Mouse (Mus musculus): Measurements from ENCODE around the gene Hist4h4. TPM values are rescaled to one million over a fixed set of nuclear protein-coding genes. Genes with fewer than 3 reads are reported as not detected.

Hist4h4 gene
- polyA plus RNA-seq, 1 experiment: 2.0 TPM

DNA sequence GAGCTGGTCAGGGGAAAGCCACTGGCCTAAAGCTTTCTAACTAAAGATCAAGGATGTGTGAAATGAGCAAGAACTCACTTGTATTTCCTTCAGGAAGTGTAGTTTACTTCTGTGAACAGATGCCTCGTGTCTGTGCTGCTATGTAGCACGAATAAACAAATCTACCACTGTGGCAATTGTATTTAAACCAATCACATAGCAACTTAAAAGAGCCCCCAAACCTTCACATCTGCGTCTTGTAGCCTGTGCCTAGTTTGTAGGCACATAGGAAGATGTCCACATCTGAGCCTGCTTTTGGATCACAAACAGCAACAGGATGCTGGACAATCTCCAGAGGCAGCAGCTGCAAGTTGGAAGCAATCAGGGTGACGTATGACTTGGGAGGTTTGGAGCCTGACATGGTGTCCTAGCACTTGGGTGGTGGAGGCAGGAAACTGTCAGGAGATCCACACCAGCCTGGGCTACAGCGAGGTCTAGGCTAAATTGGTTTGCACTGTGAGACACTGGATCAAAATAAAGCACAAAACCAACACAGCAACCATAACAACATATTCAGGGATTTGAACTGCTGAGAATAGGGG, 14.7 kb downstream of the Hist4h4 start:
- no peak overlapping the region for H3K27ac ChIP-seq (ENCODE audit: insufficient read depth, low read depth, low read length)
- WGBS: 65% methylated on average over 5 of the region's 5 CpGs
- TF ChIP-seq POLR2A (IDR thresholded peaks at IDR 0.05; ENCODE audit: low read depth, low read length) (no peak), CTCF (IDR thresholded peaks at IDR 0.05; ENCODE audit: extremely low read depth, insufficient read length, insufficient replicate concordance, low read depth, low read length) (no peak)

DNA sequence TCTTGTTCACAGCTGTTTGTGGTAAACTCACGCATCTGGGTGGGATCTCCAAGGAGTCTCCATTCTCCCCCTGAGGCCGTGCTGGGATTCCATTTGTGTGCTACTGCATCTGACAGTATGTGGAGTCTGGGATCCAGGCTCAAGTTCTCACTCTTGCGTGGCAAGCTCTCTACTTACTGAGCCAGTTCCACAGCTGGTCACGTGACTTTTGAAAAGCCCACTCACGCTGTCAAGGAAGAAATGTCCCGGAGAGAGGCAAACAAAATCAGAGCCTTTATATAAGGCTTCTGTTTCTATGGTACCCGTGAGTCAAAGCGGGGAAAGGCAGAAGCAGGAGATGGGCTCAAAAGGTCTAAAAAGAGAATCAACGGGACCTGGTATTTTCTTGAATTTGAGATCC, 21.5 kb downstream of the Hist4h4 start:
- TF ChIP-seq POLR2A (IDR thresholded peaks at IDR 0.05; ENCODE audit: low read depth, low read length) (no peak), CTCF (IDR thresholded peaks at IDR 0.05; ENCODE audit: extremely low read depth, insufficient read length, insufficient replicate concordance, low read depth, low read length) (no peak)
- H3K27ac ChIP-seq (ENCODE audit: insufficient read depth, low read depth, low read length): peak overlapping the region; percentile 97

More for the DNA sequence above, 14.7 kb downstream of the Hist4h4 start:
- Histone ChIP-seq H3K4me1 (ENCODE audit: control insufficient read depth, insufficient read depth, insufficient read length, low read length) (peaks cover 3% of the 10 kb centered on the region; the same call in 1 of the 2 replicates), H3K36me3 (ENCODE audit: control insufficient read depth, insufficient read depth, low read length) (no peaks in the 10 kb centered on the region), H3K27me3 (ENCODE audit: control insufficient read depth, insufficient read depth, low read length) (no peaks in the 10 kb centered on the region), H3K4me3 (ENCODE audit: low read depth, low read length) (no peak overlapping the region)

GRCm38 (mm10) chr6:136782146-136782545, 22.1 kb downstream of the Hist4h4 start:
- Histone ChIP-seq H3K27ac (ENCODE audit: insufficient read depth, low read depth, low read length) (peak overlapping the region; percentile 97), H3K4me1 (ENCODE audit: control insufficient read depth, insufficient read depth, insufficient read length, low read length) (peaks cover 3% of the 10 kb centered on the region; the same call in 1 of the 2 replicates), H3K27me3 (ENCODE audit: control insufficient read depth, insufficient read depth, low read length) (no peaks in the 10 kb centered on the region), H3K36me3 (ENCODE audit: control insufficient read depth, insufficient read depth, low read length) (no peaks in the 10 kb centered on the region), H3K4me3 (ENCODE audit: low read depth, low read length) (peak overlapping the region; percentile 41)
- 28% methylated on average over 12 of the region's 12 CpGs for WGBS
- TF ChIP-seq CTCF (IDR thresholded peaks at IDR 0.05; ENCODE audit: extremely low read depth, insufficient read length, insufficient replicate concordance, low read depth, low read length) (no peak), POLR2A (IDR thresholded peaks at IDR 0.05; ENCODE audit: low read depth, low read length) (no peak)

More for the DNA sequence above, 21.5 kb downstream of the Hist4h4 start:
- H3K36me3 ChIP-seq (ENCODE audit: control insufficient read depth, insufficient read depth, low read length): no peaks in the 10 kb centered on the region
- 38% methylated on average over 9 of the region's 9 CpGs for WGBS
- H3K4me3 ChIP-seq (ENCODE audit: low read depth, low read length): peak overlapping the region; percentile 4; the same call in 1 of the 2 replicates
- H3K27me3 ChIP-seq (ENCODE audit: control insufficient read depth, insufficient read depth, low read length): no peaks in the 10 kb centered on the region
- peaks cover 3% of the 10 kb centered on the region; the same call in 1 of the 2 replicates for H3K4me1 ChIP-seq (ENCODE audit: control insufficient read depth, insufficient read depth, insufficient read length, low read length)

- TF ChIP-seq CTCF (IDR thresholded peaks at IDR 0.05; ENCODE audit: extremely low read depth, insufficient read length, insufficient replicate concordance, low read depth, low read length): no peak
- TF ChIP-seq POLR2A (IDR thresholded peaks at IDR 0.05; ENCODE audit: low read depth, low read length): peak; percentile 73
- peak within 1 kb of the TSS; percentile 87 for H3K4me3 ChIP-seq (ENCODE audit: low read depth, low read length)
- H3K27ac ChIP-seq (ENCODE audit: insufficient read depth, low read depth, low read length): peak within 1 kb of the TSS; percentile 97
- peaks cover 3% of the 10 kb centered on the region; the same call in 1 of the 2 replicates for H3K4me1 ChIP-seq (ENCODE audit: control insufficient read depth, insufficient read depth, insufficient read length, low read length)
- no peaks in the 10 kb centered on the region for H3K27me3 ChIP-seq (ENCODE audit: control insufficient read depth, insufficient read depth, low read length)
- H3K36me3 ChIP-seq (ENCODE audit: control insufficient read depth, insufficient read depth, low read length): no peaks in the 10 kb centered on the region
- 23% methylated on average over 20 of the region's 20 CpGs for WGBS
Measured at GRCm38 (mm10) chr6:136781377-136781986, 22.7 kb downstream of the Hist4h4 start, which contains the start of gene Gucy2c. TSS of gene Gucy2c (minus strand) at chr6:136781765.

- H3K27me3 ChIP-seq (ENCODE audit: control insufficient read depth, insufficient read depth, low read length): no peaks in the 10 kb centered on the region
Measured at GRCm38 (mm10) chr6:136776392-136776791, 27.8 kb downstream of the Hist4h4 start.

GRCm38 (mm10) chr6:136769859-136770258, 34.4 kb downstream of the Hist4h4 start:
- H3K36me3 ChIP-seq (ENCODE audit: control insufficient read depth, insufficient read depth, low read length): peaks cover 48% of the 10 kb centered on the region
- H3K4me1 ChIP-seq (ENCODE audit: control insufficient read depth, insufficient read depth, insufficient read length, low read length): peaks cover 3% of the 10 kb centered on the region; the same call in 1 of the 2 replicates
- TF ChIP-seq CTCF (IDR thresholded peaks at IDR 0.05; ENCODE audit: extremely low read depth, insufficient read length, insufficient replicate concordance, low read depth, low read length) (no peak), POLR2A (IDR thresholded peaks at IDR 0.05; ENCODE audit: low read depth, low read length) (no peak)
- WGBS: 70% methylated on average over 7 of the region's 7 CpGs
- no peaks in the 10 kb centered on the region for H3K27me3 ChIP-seq (ENCODE audit: control insufficient read depth, insufficient read depth, low read length)
- no peak overlapping the region for H3K27ac ChIP-seq (ENCODE audit: insufficient read depth, low read depth, low read length)
- H3K4me3 ChIP-seq (ENCODE audit: low read depth, low read length): no peak overlapping the region

More at GRCm38 (mm10) chr6:136776392-136776791, 27.8 kb downstream of the Hist4h4 start:
- H3K4me1 ChIP-seq (ENCODE audit: control insufficient read depth, insufficient read depth, insufficient read length, low read length): peaks cover 7% of the 10 kb centered on the region; the same call in 1 of the 2 replicates
- TF ChIP-seq POLR2A (IDR thresholded peaks at IDR 0.05; ENCODE audit: low read depth, low read length) (no peak), CTCF (IDR thresholded peaks at IDR 0.05; ENCODE audit: extremely low read depth, insufficient read length, insufficient replicate concordance, low read depth, low read length) (no peak)
- H3K4me3 ChIP-seq (ENCODE audit: low read depth, low read length): no peak overlapping the region
- 47% methylated on average over 1 of the region's 1 CpGs for WGBS
- H3K36me3 ChIP-seq (ENCODE audit: control insufficient read depth, insufficient read depth, low read length): peaks cover 3% of the 10 kb centered on the region; the same call in 1 of the 2 replicates
- peak overlapping the region; percentile 74 for H3K27ac ChIP-seq (ENCODE audit: insufficient read depth, low read depth, low read length)

DNA sequence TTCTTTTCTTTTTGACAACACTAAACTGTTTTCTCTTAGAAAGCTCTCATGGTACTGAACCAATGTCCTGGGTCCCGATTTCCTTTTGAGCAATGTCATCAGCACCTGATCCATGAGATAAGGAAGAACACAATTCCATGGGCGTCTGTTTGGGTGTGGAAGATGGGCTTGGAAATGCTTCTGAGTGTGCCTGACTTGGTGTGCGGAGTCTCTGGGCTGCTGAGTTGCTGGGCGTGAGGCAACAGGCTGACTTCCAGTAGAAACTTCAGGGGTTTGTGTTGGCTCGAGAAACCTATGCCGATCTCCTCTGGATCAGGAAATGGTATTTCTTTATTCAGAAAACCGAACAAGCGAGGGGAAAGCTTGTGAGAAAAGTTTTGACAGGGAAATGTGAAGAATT, 35.1 kb downstream of the Hist4h4 start:
- no peak for TF ChIP-seq POLR2A (IDR thresholded peaks at IDR 0.05; ENCODE audit: low read depth, low read length)
- no peak for TF ChIP-seq CTCF (IDR thresholded peaks at IDR 0.05; ENCODE audit: extremely low read depth, insufficient read length, insufficient replicate concordance, low read depth, low read length)
- Histone ChIP-seq H3K27ac (ENCODE audit: insufficient read depth, low read depth, low read length) (no peak overlapping the region), H3K27me3 (ENCODE audit: control insufficient read depth, insufficient read depth, low read length) (no peaks in the 10 kb centered on the region), H3K4me1 (ENCODE audit: control insufficient read depth, insufficient read depth, insufficient read length, low read length) (peaks cover 6% of the 10 kb centered on the region; the same call in 1 of the 2 replicates), H3K4me3 (ENCODE audit: low read depth, low read length) (no peak overlapping the region), H3K36me3 (ENCODE audit: control insufficient read depth, insufficient read depth, low read length) (peaks cover 53% of the 10 kb centered on the region)
- 79% methylated on average over 8 of the region's 8 CpGs for WGBS
